Mouse (Mus musculus): ENCODE results near the gene Vcl.

The Vcl gene

GRCm38 (mm10) chr14:21073981-21074380 is 144.8 kb downstream of the Vcl start:
- no peak for DNase-seq

GRCm38 (mm10) chr14:21074398-21075320 is 145.5 kb downstream of the Vcl start:
- no peak for DNase-seq

GRCm38 (mm10) chr14:21075751-21076500 is 146.7 kb downstream of the Vcl start:
- peak; percentile 80 for DNase-seq

- no peak for DNase-seq
These were observed 147.4 kb downstream of the Vcl start for GRCm38 (mm10) chr14:21076501-21077194.

- DNase-seq: no peak
These were observed 148.7 kb downstream of the Vcl start for GRCm38 (mm10) chr14:21077939-21078338.

- DNase-seq: no peak
These were observed 149.3 kb downstream of the Vcl start for GRCm38 (mm10) chr14:21078511-21078910.

- DNase-seq: no peak
These were observed 153.6 kb downstream of the Vcl start for GRCm38 (mm10) chr14:21082823-21083222.
